Mouse (Mus musculus) heart, postnatal 0 days (tissue): ENCODE measurements around the gene Fam83c. TPM values are rescaled to one million over a fixed set of nuclear protein-coding genes. Genes with fewer than 3 reads are reported as not detected.
A peak's percentile ranks its signal among the peaks of the same experiment; 100 is the strongest.

ENCODE experiments used
- ATAC-seq: fragments of 200-750 bp; cut with Nextera tagmentation; 2 replicates; pipeline ENCODE4 v1.8.0; 2017; ENCODE audit warnings: low read depth, moderate number of reproducible peaks, moderate library complexity; ENCODE audit not compliant: insufficient read depth
- DNase-seq: peaks from one replicate; pipeline ENCODE4 v3.0.0-alpha.2; 2016; ENCODE audit warnings: low spot score
- H3K27ac ChIP-seq: fragments of 300-500 bp; sonication (generic); 2 replicates; pipeline ENCODE4 v1.5.1; 2014; ENCODE audit warnings: low read depth, mild to moderate bottlenecking
- H3K27me3 ChIP-seq: fragments of 300-500 bp; sonication (generic); 2 replicates; pipeline ENCODE4 v1.6.1; 2014; ENCODE audit warnings: low read length, mixed read lengths; ENCODE audit not compliant: control insufficient read depth, insufficient read depth
- H3K36me3 ChIP-seq: fragments of 300-500 bp; sonication (generic); replicated peaks from 2 replicates; pipeline ENCODE4 v1.6.1; 2014; ENCODE audit warnings: low read length, mixed read lengths; ENCODE audit not compliant: control insufficient read depth, insufficient read depth
- H3K4me1 ChIP-seq: fragments of 300-500 bp; sonication (generic); 2 replicates; pipeline ENCODE4 v1.6.1; 2014; ENCODE audit warnings: antibody characterized with exemption; ENCODE audit not compliant: control insufficient read depth, insufficient read depth
- H3K4me2 ChIP-seq: fragments of 300-500 bp; sonication (generic); 2 replicates; pipeline ENCODE4 v1.6.1; 2014; ENCODE audit warnings: low read depth, mild to moderate bottlenecking, low read length, moderate library complexity
- H3K4me3 ChIP-seq: fragments of 300-500 bp; sonication (generic); 2 replicates; pipeline ENCODE4 v1.5.1; 2014; ENCODE audit warnings: low read depth, low read length
- H3K9ac ChIP-seq: fragments of 300-500 bp; sonication (generic); replicated peaks from 2 replicates; pipeline ENCODE4 v1.6.1; 2014; ENCODE audit warnings: low read depth, low read length, mixed read lengths
- H3K9me3 ChIP-seq: fragments of 300-500 bp; sonication (generic); replicated peaks from 2 replicates; pipeline ENCODE4 v1.6.1; 2016; ENCODE audit warnings: low read length; ENCODE audit not compliant: control insufficient read depth
- CTCF ChIP-seq: IDR thresholded peaks from 2 replicates; pipeline ENCODE4 v1.5.1; 2016; ENCODE audit warnings: antibody characterized with exemption, control low read depth, low read depth
- EP300 ChIP-seq: IDR thresholded peaks from 2 replicates; pipeline ENCODE4 v1.6.1; 2016; ENCODE audit warnings: antibody characterized with exemption, low read depth
- WGBS: fragments of 180-500 bp; shearing (Covaris S2); extraction: QIAGEN DNeasy Blood & Tissue Kit; methylation state at CpG from one replicate; pipeline ENCODE4 v1.1.7; 2014; 5-methylcytosine and 5-hydroxymethylcytosine counted together
- polyA plus RNA-seq: library from polyadenylated mRNA; unstranded; fragments of >200 nt; fragmentation: Nextera tagmentation; extraction: Ambion mirVana; gene quantifications from 2 replicates; pipeline ENCODE4 v1.2.1, GENCODE M21; 2015
- total RNA-seq: library from RNA; depleted of rRNA; stranded (reverse); fragments of >200 nt; gene quantifications from 2 replicates; pipeline ENCODE4 v1.2.3, GENCODE M21; 2014; ENCODE audit warnings: low replicate concordance

The Fam83c gene
- total and polyA plus RNA-seq, 2 experiments from 2014 or later: 0.04 TPM; not detected in 1

DNA sequence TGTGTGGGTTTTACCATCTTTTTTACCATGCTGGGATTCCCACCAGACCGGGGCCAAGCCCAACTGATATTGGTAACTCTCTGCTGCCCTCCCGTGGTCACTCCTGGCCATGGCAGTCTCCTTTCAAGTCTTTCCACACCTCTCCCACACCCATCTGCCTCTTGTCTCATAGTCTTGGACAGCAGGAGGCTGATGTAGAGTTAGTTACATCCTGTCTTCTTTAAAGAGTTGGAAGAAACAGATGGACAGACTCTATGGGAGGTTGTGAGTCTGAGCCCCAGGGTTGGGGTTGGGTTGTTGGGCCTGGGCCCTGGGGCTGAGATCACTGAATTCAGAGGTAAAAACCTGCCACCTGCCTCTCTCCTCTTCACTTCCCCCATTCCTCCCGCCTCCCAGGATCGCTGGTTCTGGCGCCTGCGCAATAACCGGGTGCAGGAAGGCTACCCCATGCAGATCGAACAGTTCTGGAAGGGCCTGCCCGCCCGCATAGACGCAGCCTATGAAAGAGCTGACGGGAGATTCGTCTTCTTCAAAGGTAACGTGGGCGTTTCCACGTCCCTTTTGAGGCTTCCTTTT, 22.7 kb downstream of the Fam83c start:
- 43% methylated on average over 16 of the region's 16 CpGs for WGBS
- no peak overlapping the region for H3K9ac ChIP-seq
- H3K4me3 ChIP-seq: no peak overlapping the region
- H3K27ac ChIP-seq: no peak overlapping the region
- H3K27me3 ChIP-seq: 0 out of 2 replicates have a peak, but pooled peaks cover 4% of the 10 kb centered on the region
- H3K4me1 ChIP-seq: no peaks in the 10 kb centered on the region
- ATAC-seq: no peak
- H3K9me3 ChIP-seq: no peaks in the 10 kb centered on the region
- TF ChIP-seq CTCF (peak; percentile 76), EP300 (no peak)
- no peaks in the 10 kb centered on the region for H3K36me3 ChIP-seq
- no peak overlapping the region for H3K4me2 ChIP-seq
- DNase-seq: peak; percentile 30

DNA sequence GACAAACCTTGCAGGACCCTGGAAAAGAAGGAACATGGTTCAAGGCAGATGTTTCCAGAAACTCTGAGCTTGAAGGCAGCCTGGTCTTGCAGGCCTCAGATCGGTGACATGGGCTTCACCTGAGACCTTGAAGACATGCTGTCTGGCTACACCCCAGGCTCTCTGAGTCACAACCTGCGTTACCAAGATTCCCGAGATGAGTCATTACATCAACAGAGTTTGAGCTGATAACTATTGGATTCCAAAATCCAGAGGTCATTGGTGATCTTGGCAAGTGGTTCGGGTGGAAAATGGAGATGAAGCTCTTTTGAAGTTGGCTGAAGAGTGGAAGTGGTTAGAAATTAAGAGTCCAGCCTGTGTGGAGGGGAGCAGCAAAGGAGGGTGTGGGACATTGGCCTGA, 25.0 kb downstream of the Fam83c start:
- no peak for DNase-seq
- Histone ChIP-seq H3K36me3 (no peaks in the 10 kb centered on the region), H3K4me3 (no peak overlapping the region), H3K4me2 (no peak overlapping the region), H3K9ac (no peak overlapping the region), H3K9me3 (no peaks in the 10 kb centered on the region), H3K27me3 (0 out of 2 replicates have a peak, but pooled peaks cover 4% of the 10 kb centered on the region), H3K4me1 (no peaks in the 10 kb centered on the region), H3K27ac (no peak overlapping the region)
- WGBS: 50% methylated on average over 4 of the region's 4 CpGs
- ATAC-seq: no peak
- TF ChIP-seq EP300 (no peak), CTCF (no peak)

DNA sequence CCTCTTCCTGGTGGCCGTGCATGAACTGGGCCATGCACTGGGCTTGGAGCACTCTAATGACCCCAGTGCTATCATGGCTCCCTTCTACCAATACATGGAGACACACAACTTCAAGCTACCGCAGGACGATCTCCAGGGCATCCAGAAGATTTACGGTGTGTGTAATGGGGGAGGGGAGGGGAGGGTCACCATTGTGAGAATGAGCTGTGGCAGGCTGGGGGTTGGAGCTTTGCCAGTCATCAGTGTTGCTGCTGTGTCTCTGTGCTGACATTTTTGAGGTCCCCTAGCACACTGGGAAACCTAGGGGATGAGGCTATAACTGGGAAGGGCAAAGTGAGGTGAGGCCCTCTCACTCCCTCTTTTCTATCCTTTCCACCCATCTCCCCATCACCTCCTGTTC, 27.2 kb downstream of the Fam83c start:
- Histone ChIP-seq H3K9ac (no peak overlapping the region), H3K4me3 (no peak overlapping the region), H3K27ac (no peak overlapping the region), H3K9me3 (no peaks in the 10 kb centered on the region), H3K4me2 (no peak overlapping the region), H3K4me1 (no peaks in the 10 kb centered on the region), H3K36me3 (no peaks in the 10 kb centered on the region), H3K27me3 (0 out of 2 replicates have a peak, but pooled peaks cover 4% of the 10 kb centered on the region)
- TF ChIP-seq CTCF (no peak), EP300 (no peak)
- ATAC-seq (no peak), DNase-seq (no peak)
- 63% methylated on average over 4 of the region's 4 CpGs for WGBS

DNA sequence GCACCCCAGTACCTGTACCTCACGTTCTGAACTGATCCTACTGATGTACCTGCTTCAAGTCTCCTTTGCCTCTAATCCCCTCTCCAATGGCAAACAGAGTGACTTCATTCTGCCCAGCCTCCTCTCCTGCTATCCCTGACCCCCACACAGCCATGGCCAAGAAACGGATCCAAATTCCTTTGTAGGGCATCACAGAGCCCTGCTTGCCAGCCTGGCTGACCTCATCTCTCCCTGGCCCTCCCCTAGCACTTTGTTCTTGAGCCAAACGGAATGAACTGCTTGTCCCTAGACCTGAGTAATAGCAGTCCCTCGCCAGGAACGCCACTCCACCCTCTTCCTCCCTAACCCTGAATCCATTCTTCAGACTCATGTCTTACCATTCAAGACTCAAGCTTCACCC, 28.1 kb downstream of the Fam83c start:
- H3K4me3 ChIP-seq: no peak overlapping the region
- no peak overlapping the region for H3K4me2 ChIP-seq
- TF ChIP-seq CTCF (no peak), EP300 (no peak)
- 0 out of 2 replicates have a peak, but pooled peaks cover 4% of the 10 kb centered on the region for H3K27me3 ChIP-seq
- ATAC-seq (peak; percentile 43; the same call in 1 of the 2 replicates), DNase-seq (no peak)
- 39% methylated on average over 5 of the region's 5 CpGs for WGBS
- no peak overlapping the region for H3K9ac ChIP-seq
- H3K9me3 ChIP-seq: no peaks in the 10 kb centered on the region
- H3K36me3 ChIP-seq: no peaks in the 10 kb centered on the region
- H3K27ac ChIP-seq: no peak overlapping the region
- H3K4me1 ChIP-seq: no peaks in the 10 kb centered on the region

DNA sequence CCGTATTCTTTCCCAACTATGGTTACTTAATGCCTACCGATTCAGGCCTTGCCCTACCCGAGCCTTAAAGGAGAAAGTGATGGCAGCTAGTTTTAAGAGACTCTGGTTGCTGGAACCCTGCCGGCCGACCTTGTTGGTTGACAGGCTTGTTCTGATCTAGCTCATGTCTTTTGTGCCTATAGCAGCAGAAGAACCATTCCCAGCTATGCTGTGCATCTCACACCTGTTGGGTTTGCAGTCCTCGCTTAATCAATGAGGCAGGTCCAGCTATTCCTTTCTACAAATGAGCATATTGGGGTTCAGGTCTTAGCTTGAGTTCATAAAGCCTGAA, 28.8 kb downstream of the Fam83c start:
- Histone ChIP-seq H3K9me3 (no peaks in the 10 kb centered on the region), H3K27ac (no peak overlapping the region), H3K27me3 (0 out of 2 replicates have a peak, but pooled peaks cover 4% of the 10 kb centered on the region), H3K4me2 (no peak overlapping the region), H3K4me3 (no peak overlapping the region), H3K4me1 (no peaks in the 10 kb centered on the region), H3K9ac (no peak overlapping the region), H3K36me3 (no peaks in the 10 kb centered on the region)
- ATAC-seq (no peak), DNase-seq (no peak)
- TF ChIP-seq CTCF (no peak), EP300 (no peak)
- WGBS: 68% methylated on average over 6 of the region's 6 CpGs
